Mouse (Mus musculus): ENCODE results near the gene Rap1gap. TPM values are rescaled to one million over a fixed set of nuclear protein-coding genes. Genes with fewer than 3 reads are reported as not detected.

The Rap1gap gene
- total and polyA plus RNA-seq, 3 experiments: 7.7 to 42.6 TPM; not detected in 1

DNA sequence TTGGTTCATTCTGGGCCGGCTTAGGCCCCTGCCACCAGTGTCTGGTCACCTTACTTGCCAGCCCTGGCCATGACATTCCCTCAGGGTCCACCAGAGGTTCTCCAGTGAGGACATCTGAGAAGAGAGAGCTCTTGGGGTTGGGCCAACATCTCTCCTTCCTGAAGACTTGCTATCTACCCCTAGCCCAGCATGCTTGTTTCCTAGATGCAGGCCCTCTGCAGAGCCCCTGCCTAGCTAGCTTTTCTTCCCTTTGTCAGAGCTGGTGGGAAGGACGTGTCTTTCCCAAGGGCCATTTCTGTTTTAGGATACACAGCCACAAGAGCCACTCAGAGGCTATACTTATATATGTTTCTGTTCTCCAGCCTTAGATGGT lies 3.5 kb upstream of the Rap1gap start:
- Histone ChIP-seq H3K36me3 (ENCODE audit: control insufficient read depth in 1 of 2, insufficient read depth in 2 of 2, low read length in 2 of 2) (no peaks in the 10 kb centered on the region), H3K4me3 (ENCODE audit: control insufficient read depth in 1 of 2, insufficient read depth in 1 of 2, low read depth in 2 of 2, low read length in 2 of 2) (no peak overlapping the region), H3K9ac (ENCODE audit: control insufficient read depth, low read depth, low read length, poor library complexity, severe bottlenecking) (no peak overlapping the region), H3K4me1 (ENCODE audit: control insufficient read depth in 1 of 2, insufficient read depth in 2 of 2, low read length in 2 of 2) (no peaks in the 10 kb centered on the region), H3K79me2 (ENCODE audit: control insufficient read depth, insufficient read depth, low read length, poor library complexity) (no peaks in the 10 kb centered on the region), H3K27me3 (ENCODE audit: control insufficient read depth in 1 of 2, insufficient read depth in 2 of 2, low read length in 2 of 2) (no peaks in the 10 kb centered on the region), H3K9me3 (replicated peaks; ENCODE audit: insufficient read depth, low read length) (no peaks in the 10 kb centered on the region), H3K27ac (ENCODE audit: control insufficient read depth, low read depth, low read length) (no peak overlapping the region)
- TF ChIP-seq MYB (IDR thresholded peaks at IDR 0.05; ENCODE audit: low read depth, low read length): no peak
- no peak for TF ChIP-seq KAT2A (conservative IDR thresholded peaks at IDR 0.05; ENCODE audit: low read depth, low read length)
- no peak for TF ChIP-seq UBTF (IDR thresholded peaks at IDR 0.05; ENCODE audit: borderline replicate concordance, insufficient read depth, low read depth, low read length)
- no peak for TF ChIP-seq ELF1 (IDR thresholded peaks at IDR 0.05; ENCODE audit: low read depth, low read length)
- no peak for DNase-seq (ENCODE audit: low read depth, low spot score)

DNA sequence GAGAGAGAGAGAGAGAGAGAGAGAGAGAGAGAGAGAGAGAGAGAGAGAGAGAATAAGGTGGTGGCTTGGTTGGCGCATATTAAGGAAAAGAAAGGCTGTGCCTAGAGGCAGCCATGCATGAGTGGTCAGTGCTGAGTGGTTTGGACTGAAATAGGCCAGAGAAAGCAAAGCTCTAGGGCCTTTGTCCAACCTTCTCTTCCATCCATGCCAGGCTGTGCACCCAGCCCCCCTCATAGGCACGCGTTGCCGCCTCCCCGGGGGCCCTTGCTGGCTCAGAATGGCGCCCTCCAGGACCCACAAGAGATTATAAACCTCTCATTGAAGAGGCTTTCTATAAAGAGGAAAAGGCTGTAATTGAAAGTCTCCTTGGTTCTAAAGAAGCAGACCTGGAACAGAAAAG lies 3.0 kb upstream of the Rap1gap start:
- TF ChIP-seq ETS1 (IDR thresholded peaks at IDR 0.05; ENCODE audit: low read depth, low read length) (no peak), POLR2AphosphoS5 (IDR thresholded peaks at IDR 0.05; ENCODE audit: borderline replicate concordance, low read depth, low read length) (no peak), SIN3A (IDR thresholded peaks at IDR 0.05; ENCODE audit: low read length) (no peak), GATA1 (IDR thresholded peaks at IDR 0.05; ENCODE audit: low read depth, low read length) (no peak), NRF1 (IDR thresholded peaks at IDR 0.05; ENCODE audit: insufficient read depth, low read depth, low read length, poor library complexity, severe bottlenecking) (no peak), MAX (IDR thresholded peaks at IDR 0.05; ENCODE audit: low read length) (no peak)
- H3K4me1 ChIP-seq (ENCODE audit: control insufficient read depth in 1 of 2, insufficient read depth in 2 of 2, low read length in 2 of 2): no peaks in the 10 kb centered on the region
- H3K27me3 ChIP-seq (ENCODE audit: control insufficient read depth in 1 of 2, insufficient read depth in 2 of 2, low read length in 2 of 2): no peaks in the 10 kb centered on the region
- no peaks in the 10 kb centered on the region for H3K9me3 ChIP-seq (replicated peaks; ENCODE audit: insufficient read depth, low read length)
- no peaks in the 10 kb centered on the region for H3K79me2 ChIP-seq (ENCODE audit: control insufficient read depth, insufficient read depth, low read length, poor library complexity)
- no peaks in the 10 kb centered on the region for H3K36me3 ChIP-seq (ENCODE audit: control insufficient read depth in 1 of 2, insufficient read depth in 2 of 2, low read length in 2 of 2)
- DNase-seq (ENCODE audit: low read depth, low spot score): no peak
- no peak overlapping the region for H3K9ac ChIP-seq (ENCODE audit: control insufficient read depth, low read depth, low read length, poor library complexity, severe bottlenecking)
- no peak overlapping the region for H3K27ac ChIP-seq (ENCODE audit: control insufficient read depth, low read depth, low read length)
- H3K4me3 ChIP-seq (ENCODE audit: control insufficient read depth in 1 of 2, insufficient read depth in 1 of 2, low read depth in 2 of 2, low read length in 2 of 2): no peak overlapping the region

DNA sequence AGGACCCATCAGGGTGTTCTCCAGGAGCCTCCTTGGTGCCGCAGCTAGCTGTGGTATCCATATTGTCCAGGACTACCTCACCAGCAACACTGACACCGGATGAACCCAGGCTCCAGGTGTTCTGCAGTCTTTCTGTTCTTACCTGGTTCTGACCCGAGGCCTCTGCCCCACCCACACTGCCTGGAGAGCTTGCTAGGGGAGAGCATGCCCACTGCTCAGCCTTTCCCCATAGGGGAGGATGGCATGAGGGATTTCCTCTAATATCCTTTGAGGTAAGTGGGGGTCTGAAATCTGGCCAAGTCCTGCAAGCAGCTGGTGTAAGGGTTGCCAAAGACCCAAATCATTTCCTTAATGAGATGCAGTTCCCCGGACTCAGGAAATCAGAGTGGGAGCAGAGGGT lies 1.0 kb upstream of the Rap1gap start:
- H3K36me3 ChIP-seq (ENCODE audit: control insufficient read depth in 1 of 2, insufficient read depth in 2 of 2, low read length in 2 of 2): no peaks in the 10 kb centered on the region
- no peaks in the 10 kb centered on the region for H3K4me1 ChIP-seq (ENCODE audit: control insufficient read depth in 1 of 2, insufficient read depth in 2 of 2, low read length in 2 of 2)
- no peak overlapping the region for H3K27ac ChIP-seq (ENCODE audit: control insufficient read depth, low read depth, low read length)
- H3K27me3 ChIP-seq (ENCODE audit: control insufficient read depth in 1 of 2, insufficient read depth in 2 of 2, low read length in 2 of 2): peaks cover 2 to 3% of the 10 kb centered on the region in 2 experiments; a peak in 3 of 4 replicates
- DNase-seq (ENCODE audit: low read depth, low spot score): no peak
- H3K79me2 ChIP-seq (ENCODE audit: control insufficient read depth, insufficient read depth, low read length, poor library complexity): no peaks in the 10 kb centered on the region
- H3K4me3 ChIP-seq (ENCODE audit: control insufficient read depth in 1 of 2, insufficient read depth in 1 of 2, low read depth in 2 of 2, low read length in 2 of 2): no peak overlapping the region
- no peaks in the 10 kb centered on the region for H3K9me3 ChIP-seq (replicated peaks; ENCODE audit: insufficient read depth, low read length)
- H3K9ac ChIP-seq (ENCODE audit: control insufficient read depth, low read depth, low read length, poor library complexity, severe bottlenecking): no peak overlapping the region
- TF ChIP-seq NELFE (IDR thresholded peaks at IDR 0.05; ENCODE audit: low read depth, low read length) (no peak), EP300 (IDR thresholded peaks at IDR 0.05; ENCODE audit: low read depth in 1 of 2, low read length in 2 of 2) (no peak), ETS1 (IDR thresholded peaks at IDR 0.05; ENCODE audit: low read depth, low read length) (no peak), SIN3A (IDR thresholded peaks at IDR 0.05; ENCODE audit: low read length) (no peak), POLR2AphosphoS5 (IDR thresholded peaks at IDR 0.05; ENCODE audit: borderline replicate concordance, low read depth, low read length) (no peak), UBTF (IDR thresholded peaks at IDR 0.05; ENCODE audit: borderline replicate concordance, insufficient read depth, low read depth, low read length) (no peak), HCFC1 (IDR thresholded peaks at IDR 0.05; ENCODE audit: low read depth, low read length) (no peak), TCF12 (IDR thresholded peaks at IDR 0.05; ENCODE audit: low read depth, low read length) (no peak), USF1 (IDR thresholded peaks at IDR 0.05; ENCODE audit: low read depth, low read length) (no peak), ZC3H11A (IDR thresholded peaks at IDR 0.05; ENCODE audit: low read depth, low read length) (no peak), TAL1 (IDR thresholded peaks at IDR 0.05; ENCODE audit: low read length) (no peak), POLR2AphosphoS2 (IDR thresholded peaks at IDR 0.05; ENCODE audit: low read length) (no peak), E2F4 (IDR thresholded peaks at IDR 0.05; ENCODE audit: borderline replicate concordance, low read depth, low read length) (no peak), MAFK (IDR thresholded peaks at IDR 0.05; ENCODE audit: borderline replicate concordance, low read depth, low read length) (no peak), MYB (IDR thresholded peaks at IDR 0.05; ENCODE audit: low read depth, low read length) (no peak), RAD21 (IDR thresholded peaks at IDR 0.05; ENCODE audit: low read depth, low read length) (no peak), POLR2A (IDR thresholded peaks at IDR 0.05; ENCODE audit: control insufficient read depth in 1 of 2, insufficient read depth in 1 of 2, low read depth in 1 of 2, low read length in 2 of 2, poor library complexity in 1 of 2) (no peak), TBP (IDR thresholded peaks at IDR 0.05; ENCODE audit: low read depth, low read length) (no peak), NRF1 (IDR thresholded peaks at IDR 0.05; ENCODE audit: insufficient read depth, low read depth, low read length, poor library complexity, severe bottlenecking) (no peak)

Measured in MEL (cell line).